Mouse (Mus musculus) megakaryocyte, embryonic 14.5 days (primary cell): ENCODE data around the gene Naa16. TPM values are rescaled to one million over a fixed set of nuclear protein-coding genes. Genes with fewer than 3 reads are reported as not detected.
A peak's percentile ranks its signal among the peaks of the same experiment; 100 is the strongest.

Experiments
- H3K27me3 ChIP-seq: replicated peaks from 2 replicates; pipeline ENCODE3; 2012; ENCODE audit warnings: inconsistent platforms
- H3K36me3 ChIP-seq: replicated peaks from 2 replicates; pipeline ENCODE3; 2012; ENCODE audit warnings: low read length, inconsistent platforms, mixed read lengths
- H3K4me1 ChIP-seq: 2 replicates; pipeline ENCODE4 v1.6.1; 2012; ENCODE audit warnings: inconsistent platforms
- H3K4me3 ChIP-seq: replicated peaks from 2 replicates; pipeline ENCODE3; 2012; ENCODE audit warnings: moderate library complexity, mild to moderate bottlenecking, inconsistent platforms
- H3K9me3 ChIP-seq: 2 replicates; pipeline ENCODE4 v1.6.1; 2012; ENCODE audit warnings: inconsistent platforms
- FLI1 ChIP-seq: IDR thresholded peaks from 2 replicates; pipeline ENCODE4 v1.6.1; 2012; ENCODE audit warnings: low read length, inconsistent platforms, mixed read lengths
- GATA1 ChIP-seq: IDR thresholded peaks from 3 replicates; pipeline ENCODE4 v1.6.1; 2012; ENCODE audit warnings: mixed read lengths, low read length, inconsistent platforms, borderline replicate concordance
- polyA plus RNA-seq: library from polyadenylated mRNA; stranded (reverse); fragments of >175 nt; gene quantifications from 2 replicates; pipeline ENCODE4 v1.2.3, GENCODE M21; 2012; ENCODE audit warnings: low replicate concordance; ENCODE audit not compliant: insufficient read depth

Gene Naa16
- polyA plus RNA-seq, 1 experiment, result 5.8 TPM

- Histone ChIP-seq H3K36me3 (peaks cover 17% of the 10 kb centered on the region), H3K9me3 (no peaks in the 10 kb centered on the region), H3K4me3 (peak overlapping the region; percentile 83), H3K4me1 (peaks cover 74% of the 10 kb centered on the region), H3K27me3 (no peaks in the 10 kb centered on the region)
- TF ChIP-seq FLI1 (no peak), GATA1 (no peak)
Observed at GRCm38 (mm10) chr14:79293119-79293780, 97.3 kb downstream of the Naa16 start.

- H3K4me3 ChIP-seq, result no peak overlapping the region
- H3K9me3 ChIP-seq, result no peaks in the 10 kb centered on the region
- H3K4me1 ChIP-seq, result peaks cover 63% of the 10 kb centered on the region
- TF ChIP-seq GATA1 (no peak), FLI1 (no peak)
- H3K27me3 ChIP-seq, result no peaks in the 10 kb centered on the region
- peaks cover 19% of the 10 kb centered on the region for H3K36me3 ChIP-seq
Observed at GRCm38 (mm10) chr14:79291629-79292028, 98.9 kb downstream of the Naa16 start.

GRCm38 (mm10) chr14:79290683-79291425, 99.7 kb downstream of the Naa16 start:
- H3K4me3 ChIP-seq, result peak overlapping the region; percentile 47
- TF ChIP-seq FLI1 (no peak), GATA1 (no peak)
- no peaks in the 10 kb centered on the region for H3K9me3 ChIP-seq
- no peaks in the 10 kb centered on the region for H3K27me3 ChIP-seq
- peaks cover 19% of the 10 kb centered on the region for H3K36me3 ChIP-seq
- peaks cover 59% of the 10 kb centered on the region for H3K4me1 ChIP-seq

GRCm38 (mm10) chr14:79289909-79290308, 100.7 kb downstream of the Naa16 start:
- Histone ChIP-seq H3K4me1 (peaks cover 49% of the 10 kb centered on the region), H3K36me3 (peaks cover 19% of the 10 kb centered on the region), H3K9me3 (no peaks in the 10 kb centered on the region), H3K4me3 (no peak overlapping the region), H3K27me3 (no peaks in the 10 kb centered on the region)
- TF ChIP-seq GATA1, result no peak
- TF ChIP-seq FLI1, result no peak

- Histone ChIP-seq H3K27me3 (no peaks in the 10 kb centered on the region), H3K36me3 (peaks cover 19% of the 10 kb centered on the region), H3K4me3 (no peak overlapping the region), H3K4me1 (peaks cover 34% of the 10 kb centered on the region), H3K9me3 (peaks cover 3% of the 10 kb centered on the region; the same call in 1 of the 2 replicates)
- TF ChIP-seq FLI1 (no peak), GATA1 (no peak)
Observed at GRCm38 (mm10) chr14:79288280-79288679, 102.3 kb downstream of the Naa16 start.

- Histone ChIP-seq H3K4me1 (peaks cover 25% of the 10 kb centered on the region), H3K9me3 (peaks cover 3% of the 10 kb centered on the region; the same call in 1 of the 2 replicates), H3K4me3 (no peak overlapping the region), H3K27me3 (no peaks in the 10 kb centered on the region), H3K36me3 (peaks cover 19% of the 10 kb centered on the region)
- no peak for TF ChIP-seq FLI1
- TF ChIP-seq GATA1, result no peak
Observed at GRCm38 (mm10) chr14:79287251-79287863, 103.2 kb downstream of the Naa16 start.

GRCm38 (mm10) chr14:79285549-79285948, 105.0 kb downstream of the Naa16 start:
- Histone ChIP-seq H3K36me3 (peaks cover 19% of the 10 kb centered on the region), H3K4me1 (peaks cover 9% of the 10 kb centered on the region), H3K27me3 (no peaks in the 10 kb centered on the region), H3K9me3 (peaks cover 3% of the 10 kb centered on the region; the same call in 1 of the 2 replicates), H3K4me3 (no peak overlapping the region)
- TF ChIP-seq GATA1 (no peak), FLI1 (no peak)

GRCm38 (mm10) chr14:79284616-79285015, 106.0 kb downstream of the Naa16 start:
- no peaks in the 10 kb centered on the region; the same call in 1 of the 2 replicates for H3K4me1 ChIP-seq
- peaks cover 3% of the 10 kb centered on the region; the same call in 1 of the 2 replicates for H3K9me3 ChIP-seq
- no peak for TF ChIP-seq GATA1
- no peak for TF ChIP-seq FLI1
- H3K4me3 ChIP-seq, result no peak overlapping the region
- no peaks in the 10 kb centered on the region for H3K27me3 ChIP-seq
- H3K36me3 ChIP-seq, result peaks cover 11% of the 10 kb centered on the region

- peaks cover 8% of the 10 kb centered on the region for H3K36me3 ChIP-seq
- peaks cover 3% of the 10 kb centered on the region; the same call in 1 of the 2 replicates for H3K9me3 ChIP-seq
- no peak for TF ChIP-seq FLI1
- no peak for TF ChIP-seq GATA1
- H3K4me3 ChIP-seq, result no peak overlapping the region
- no peaks in the 10 kb centered on the region for H3K27me3 ChIP-seq
- no peaks in the 10 kb centered on the region; the same call in 1 of the 2 replicates for H3K4me1 ChIP-seq
Observed at GRCm38 (mm10) chr14:79283952-79284351, 106.6 kb downstream of the Naa16 start.
